Mouse (Mus musculus): ENCODE measurements at regions not wholly inside any gene's neighbourhood (a gene's known extent, or its start where the extent isn't known, plus 50 kb on each side); places are given as distances from the start of the nearest gene placed in this dataset.

- DNase-seq (ENCODE audit: low spot score in 2 of 2), result peak in 1 of 2 experiments; percentile 32
Measured at GRCm38 (mm10) chr15:60632789-60633456, 220.7 kb downstream of the Fam84b start.

- DNase-seq (ENCODE audit: low spot score in 2 of 2), result no peak
Measured at GRCm38 (mm10) chr15:60630756-60631402, 222.7 kb downstream of the Fam84b start.

- no peak for DNase-seq (ENCODE audit: low spot score in 2 of 2)
Measured at GRCm38 (mm10) chr15:60618801-60619200, 234.8 kb downstream of the Fam84b start.

GRCm38 (mm10) chr15:60617371-60617770 is 236.2 kb downstream of the Fam84b start:
- no peak for DNase-seq (ENCODE audit: low spot score in 2 of 2)

- no peak for DNase-seq (ENCODE audit: low spot score in 2 of 2)
Measured at GRCm38 (mm10) chr15:60601885-60602284, 251.7 kb downstream of the Fam84b start.

- no peak for DNase-seq (ENCODE audit: low spot score in 2 of 2)
Measured at GRCm38 (mm10) chr15:60577084-60577483, 276.5 kb downstream of the Fam84b start.

GRCm38 (mm10) chr15:60566267-60566666 is 287.3 kb downstream of the Fam84b start:
- DNase-seq (ENCODE audit: low spot score in 2 of 2), result no peak

GRCm38 (mm10) chr15:60565017-60565416 is 288.6 kb downstream of the Fam84b start:
- DNase-seq (ENCODE audit: low spot score in 2 of 2), result no peak

GRCm38 (mm10) chr15:60560641-60561040 is 292.9 kb downstream of the Fam84b start:
- no peak for DNase-seq (ENCODE audit: low spot score in 2 of 2)

- no peak for DNase-seq (ENCODE audit: low spot score in 2 of 2)
Measured at GRCm38 (mm10) chr15:60555691-60556090, 297.9 kb downstream of the Fam84b start.

- DNase-seq (ENCODE audit: low spot score in 2 of 2), result no peak
Measured at GRCm38 (mm10) chr15:60554587-60554986, 299.0 kb downstream of the Fam84b start.

GRCm38 (mm10) chr15:60548045-60548444 is 305.5 kb downstream of the Fam84b start:
- no peak for DNase-seq (ENCODE audit: low spot score in 2 of 2)

GRCm38 (mm10) chr15:60537191-60537590 is 316.4 kb downstream of the Fam84b start:
- peak in 1 of 2 experiments; percentile 14 for DNase-seq (ENCODE audit: low spot score in 2 of 2)

GRCm38 (mm10) chr15:60534701-60535100 is 318.9 kb downstream of the Fam84b start:
- no peak for DNase-seq (ENCODE audit: low spot score in 2 of 2)

- no peak for DNase-seq (ENCODE audit: low spot score in 2 of 2)
Measured at GRCm38 (mm10) chr15:60516810-60517209, 336.8 kb downstream of the Fam84b start.

- DNase-seq (ENCODE audit: low spot score in 2 of 2), result no peak
Measured at GRCm38 (mm10) chr15:60476755-60477310, 376.7 kb downstream of the Fam84b start.

GRCm38 (mm10) chr15:60475086-60475485 is 378.5 kb downstream of the Fam84b start:
- no peak for DNase-seq (ENCODE audit: low spot score in 2 of 2)

- no peak for DNase-seq (ENCODE audit: low spot score in 2 of 2)
Measured at GRCm38 (mm10) chr15:60431916-60432315, 415.5 kb upstream of the 4933412E24Rik start.

- peak in 1 of 2 experiments; percentile 15 for DNase-seq (ENCODE audit: low spot score in 2 of 2)
Measured at GRCm38 (mm10) chr15:60419081-60419480, 402.7 kb upstream of the 4933412E24Rik start.

GRCm38 (mm10) chr15:60392267-60392666 is 375.9 kb upstream of the 4933412E24Rik start:
- DNase-seq (ENCODE audit: low spot score in 2 of 2), result no peak

GRCm38 (mm10) chr15:60390336-60390735 is 373.9 kb upstream of the 4933412E24Rik start:
- DNase-seq (ENCODE audit: low spot score in 2 of 2), result no peak

- peak in 1 of 2 experiments; percentile 20 for DNase-seq (ENCODE audit: low spot score in 2 of 2)
Measured at GRCm38 (mm10) chr15:60387962-60388361, 371.5 kb upstream of the 4933412E24Rik start.

Data from layer of hippocampus, postnatal 10 days (tissue).